Mouse (Mus musculus) liver, embryonic 12.5 days (tissue): ENCODE measurements around the gene Hgfac. TPM values are rescaled to one million over a fixed set of nuclear protein-coding genes. Genes with fewer than 3 reads are reported as not detected.
A peak's percentile ranks its signal among the peaks of the same experiment; 100 is the strongest.

Experiments used
- ATAC-seq: fragments of 200-750 bp; cut with Nextera tagmentation; 2 replicates; pipeline ENCODE4 v1.8.0; 2017; ENCODE audit warnings: moderate number of reproducible peaks, mild to moderate bottlenecking, moderate library complexity
- H3K27ac ChIP-seq: fragments of 300-500 bp; sonication (generic); 2 replicates; pipeline ENCODE4 v1.5.1; 2016; ENCODE audit warnings: mild to moderate bottlenecking
- H3K27me3 ChIP-seq: fragments of 300-500 bp; sonication (generic); replicated peaks from 2 replicates; pipeline ENCODE4 v1.6.1; 2016; ENCODE audit warnings: mild to moderate bottlenecking, moderate library complexity
- H3K36me3 ChIP-seq: fragments of 300-500 bp; sonication (generic); 2 replicates; pipeline ENCODE4 v1.6.1; 2016; ENCODE audit warnings: mild to moderate bottlenecking, moderate library complexity
- H3K4me1 ChIP-seq: fragments of 300-500 bp; sonication (generic); 2 replicates; pipeline ENCODE4 v1.6.1; 2016
- H3K4me2 ChIP-seq: fragments of 300-500 bp; sonication (generic); 2 replicates; pipeline ENCODE4 v1.6.1; 2016; ENCODE audit warnings: mild to moderate bottlenecking, moderate library complexity
- H3K4me3 ChIP-seq: fragments of 300-500 bp; sonication (generic); 2 replicates; pipeline ENCODE4 v1.5.1; 2016; ENCODE audit warnings: mild to moderate bottlenecking, moderate library complexity
- H3K9ac ChIP-seq: fragments of 300-500 bp; sonication (generic); 2 replicates; pipeline ENCODE4 v1.6.1; 2016; ENCODE audit warnings: mild to moderate bottlenecking, moderate library complexity
- H3K9me3 ChIP-seq: fragments of 300-500 bp; sonication (generic); replicated peaks from 2 replicates; pipeline ENCODE4 v1.6.1; 2016; ENCODE audit warnings: mild to moderate bottlenecking, moderate library complexity
- WGBS: fragments of 180-500 bp; shearing (Covaris S2); methylation state at CpG from one replicate; pipeline ENCODE4 v1.1.7; 2016; ENCODE audit not compliant: insufficient replicate concordance; 5-methylcytosine and 5-hydroxymethylcytosine counted together
- microRNA-seq: library from miRNA; unstranded; fragments of <30 nt; microRNA quantifications from one replicate; pipeline ENCODE4, GENCODE M21; 2017
- polyA plus RNA-seq: library from polyadenylated mRNA; unstranded; fragments of >200 nt; fragmentation: Nextera tagmentation; extraction: Ambion mirVana; gene quantifications from 2 replicates; pipeline ENCODE4 v1.2.1, GENCODE M21; 2016

Gene Hgfac
- polyA plus RNA-seq, 1 experiment from 2014 or later, result 44.1 TPM

GRCm38 (mm10) chr5:35073235-35073634 lies 31.9 kb downstream of the Hgfac start:
- Histone ChIP-seq H3K4me3 (no peak overlapping the region), H3K9me3 (no peaks in the 10 kb centered on the region), H3K36me3 (no peaks in the 10 kb centered on the region), H3K27me3 (peaks cover 10% of the 10 kb centered on the region), H3K9ac (no peak overlapping the region), H3K4me2 (no peak overlapping the region), H3K27ac (no peak overlapping the region), H3K4me1 (no peaks in the 10 kb centered on the region)
- ATAC-seq, result no peak
- WGBS, result 66% methylated on average over 11 of the region's 11 CpGs

GRCm38 (mm10) chr5:35073992-35074391 lies 32.7 kb downstream of the Hgfac start:
- no peak for ATAC-seq

GRCm38 (mm10) chr5:35076369-35076768 lies 35.1 kb downstream of the Hgfac start:
- ATAC-seq, result no peak
- Histone ChIP-seq H3K27me3 (peaks cover 28% of the 10 kb centered on the region), H3K36me3 (no peaks in the 10 kb centered on the region), H3K4me2 (no peak overlapping the region), H3K4me3 (no peak overlapping the region), H3K9ac (no peak overlapping the region), H3K4me1 (no peaks in the 10 kb centered on the region), H3K9me3 (no peaks in the 10 kb centered on the region), H3K27ac (no peak overlapping the region)
- WGBS, result 67% methylated on average over 1 of the region's 1 CpGs

More at GRCm38 (mm10) chr5:35073992-35074391, 32.7 kb downstream of the Hgfac start:
- H3K9ac ChIP-seq, result no peak overlapping the region
- H3K9me3 ChIP-seq, result no peaks in the 10 kb centered on the region
- H3K27ac ChIP-seq, result no peak overlapping the region
- peaks cover 15% of the 10 kb centered on the region for H3K27me3 ChIP-seq
- 61% methylated on average over 9 of the region's 9 CpGs for WGBS
- no peak overlapping the region for H3K4me2 ChIP-seq
- no peaks in the 10 kb centered on the region for H3K4me1 ChIP-seq
- H3K36me3 ChIP-seq, result no peaks in the 10 kb centered on the region
- no peak overlapping the region for H3K4me3 ChIP-seq

- Histone ChIP-seq H3K27me3 (peaks cover 31% of the 10 kb centered on the region), H3K4me2 (no peak overlapping the region), H3K36me3 (no peaks in the 10 kb centered on the region), H3K27ac (no peak overlapping the region), H3K9me3 (no peaks in the 10 kb centered on the region), H3K9ac (no peak overlapping the region), H3K4me1 (no peaks in the 10 kb centered on the region), H3K4me3 (no peak overlapping the region)
- 40% methylated on average over 18 of the region's 18 CpGs for WGBS
- ATAC-seq, result no peak
These were observed 37.8 kb downstream of the Hgfac start for GRCm38 (mm10) chr5:35079101-35079500.

GRCm38 (mm10) chr5:35084913-35085312 lies 43.6 kb downstream of the Hgfac start:
- no peak for ATAC-seq
- Histone ChIP-seq H3K9ac (no peak overlapping the region), H3K4me2 (no peak overlapping the region), H3K36me3 (no peaks in the 10 kb centered on the region), H3K27ac (no peak overlapping the region), H3K27me3 (peaks cover 30% of the 10 kb centered on the region), H3K4me1 (peaks cover 4% of the 10 kb centered on the region; the same call in 1 of the 2 replicates), H3K9me3 (no peaks in the 10 kb centered on the region), H3K4me3 (no peak overlapping the region)
- 57% methylated on average over 3 of the region's 3 CpGs for WGBS

- peaks cover 4% of the 10 kb centered on the region; the same call in 1 of the 2 replicates for H3K4me1 ChIP-seq
- peaks cover 19% of the 10 kb centered on the region for H3K27me3 ChIP-seq
- no peaks in the 10 kb centered on the region for H3K9me3 ChIP-seq
- no peak overlapping the region for H3K4me2 ChIP-seq
- no peak overlapping the region for H3K9ac ChIP-seq
- H3K27ac ChIP-seq, result no peak overlapping the region
- peaks cover 34% of the 10 kb centered on the region for H3K36me3 ChIP-seq
- 55% methylated on average over 9 of the region's 9 CpGs for WGBS
- ATAC-seq, result 0 out of 2 replicates have a peak, but pooled peaks have one; percentile 41
- no peak overlapping the region for H3K4me3 ChIP-seq
These were observed 47.7 kb downstream of the Hgfac start for GRCm38 (mm10) chr5:35088785-35089613.

- Histone ChIP-seq H3K9ac (no peak overlapping the region), H3K4me3 (no peak overlapping the region), H3K36me3 (peaks cover 38% of the 10 kb centered on the region), H3K27me3 (peaks cover 17% of the 10 kb centered on the region), H3K9me3 (no peaks in the 10 kb centered on the region), H3K27ac (no peak overlapping the region), H3K4me2 (no peak overlapping the region), H3K4me1 (peaks cover 4% of the 10 kb centered on the region; the same call in 1 of the 2 replicates)
- 61% methylated on average over 5 of the region's 5 CpGs for WGBS
- ATAC-seq, result no peak
These were observed 48.3 kb downstream of the Hgfac start for GRCm38 (mm10) chr5:35089614-35089963.

GRCm38 (mm10) chr5:35091636-35092035 lies 50.3 kb downstream of the Hgfac start:
- WGBS, result 82% methylated on average over 3 of the region's 3 CpGs
- Histone ChIP-seq H3K9me3 (no peaks in the 10 kb centered on the region), H3K9ac (no peak overlapping the region), H3K4me3 (no peak overlapping the region), H3K27me3 (no peaks in the 10 kb centered on the region), H3K36me3 (peaks cover 59% of the 10 kb centered on the region), H3K27ac (no peak overlapping the region), H3K4me1 (peaks cover 4% of the 10 kb centered on the region; the same call in 1 of the 2 replicates), H3K4me2 (no peak overlapping the region)
- ATAC-seq, result no peak

Small RNA genes within 50 kb of the gene (microRNA-seq; reads per million reads assigned to microRNA genes)
- gene Mir3097, result 6.3 reads per million, percentile 12 among the genes with 10 or more reads in this experiment

Other genes starting within 250 kb of the Hgfac start
- gene Msantd1, start 133.5 kb upstream of the Hgfac start, polyA plus RNA-seq, result 0.18 and 0.69 TPM in 2 replicates
- 30.1 and 31.7 TPM in 2 replicates for gene Rgs12, start 92.1 kb upstream of the Hgfac start, polyA plus RNA-seq
- gene Dok7, start 15.3 kb downstream of the Hgfac start, polyA plus RNA-seq, result 0.07 TPM in 1 of 2 replicates, not detected in the other
- 77.1 and 78.4 TPM in 2 replicates for gene Lrpap1, start 64.3 kb downstream of the Hgfac start, polyA plus RNA-seq
- gene Adra2c, start 236.8 kb downstream of the Hgfac start, polyA plus RNA-seq, result 0.06 TPM in 1 of 2 replicates, not detected in the other